Mouse (Mus musculus) liver, adult 2 months (tissue): ENCODE measurements around the gene Pelo.

Experiments used
- CTCF ChIP-seq: fragments of 200-500 bp; IDR thresholded peaks from 2 replicates; pipeline ENCODE4 v1.5.1; 2011; ENCODE audit warnings: low read depth, low read length, control low read depth
- POLR2A ChIP-seq: fragments of 200-500 bp; IDR thresholded peaks from 2 replicates; pipeline ENCODE4 v1.6.1; 2011; ENCODE audit warnings: low read length, control low read depth; ENCODE audit not compliant: insufficient read depth; ENCODE audit errors: extremely low read depth

DNA sequence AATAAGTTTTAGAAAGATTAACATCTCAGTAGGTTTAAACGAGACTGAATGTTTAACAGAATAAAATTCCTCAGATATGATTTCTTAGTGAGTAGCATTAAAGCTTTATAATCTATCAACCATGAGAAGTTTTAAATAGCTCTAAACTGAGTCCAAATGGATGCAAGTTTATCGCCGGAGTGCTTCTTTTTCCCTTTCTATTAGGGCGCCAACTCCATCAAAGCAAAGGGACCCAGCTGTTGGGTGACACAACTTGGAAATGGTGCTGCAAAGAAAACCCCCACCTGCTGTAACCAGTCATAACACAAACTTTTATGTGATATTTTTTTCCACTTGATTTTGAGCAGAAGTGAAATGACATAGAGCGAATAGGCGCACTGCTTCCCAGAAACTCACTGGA is 17.6 kb downstream of the Pelo start:
- TF ChIP-seq POLR2A: no peak
- no peak for TF ChIP-seq CTCF
